In the genomic region with DNA sequence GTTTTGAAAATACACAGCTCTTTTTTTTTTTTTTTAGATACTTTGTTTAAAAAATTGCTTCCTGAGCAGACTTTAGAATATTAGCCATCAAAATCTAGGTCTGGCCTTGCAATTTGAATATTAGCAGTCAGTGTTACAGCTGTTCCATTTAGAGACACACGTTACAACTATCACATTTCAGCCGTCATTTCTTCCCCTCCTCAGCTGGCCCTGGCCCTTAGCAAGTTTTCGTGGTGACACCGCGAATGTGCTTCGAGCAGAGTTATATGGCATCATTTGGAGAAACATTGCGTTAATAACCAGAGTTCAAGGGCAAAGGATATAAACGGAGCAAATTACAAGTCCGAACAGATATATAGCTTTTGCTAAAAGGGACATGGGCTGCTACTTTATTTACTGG, we compare ENCODE assay signal across 31 mouse cellular contexts. TPM values are rescaled to one million over a fixed set of nuclear protein-coding genes. Genes with fewer than 3 reads are reported as not detected.
"Had no signal": no experiment of that assay in that cellular context is flagged by ENCODE, and none has a peak within 500 bp of the region (broad histone marks: within the 10 kb centered on the region; RNA-seq: fewer than 3 reads in every experiment).

No protein-coding gene starts in this region.

- DNase-seq: kidney, adult 2 months; kidney, postnatal 25 days; layer of hippocampus, postnatal 36 days; liver, embryonic 13.5 days; retina, postnatal 1 day; right cerebral cortex, postnatal 4 days; thymus, adult 2 months; thymus, postnatal 14 days; thymus, postnatal 4 days had no signal

- H3K9ac ChIP-seq: kidney, embryonic 15.5 days; liver, embryonic 13.5 days; midbrain, embryonic 13.5 days; neural tube, embryonic 13.5 days had no signal

- H3K4me1 ChIP-seq: liver, embryonic 13.5 days had no signal

- H3K27me3 ChIP-seq: kidney, embryonic 15.5 days; liver, embryonic 13.5 days; midbrain, embryonic 13.5 days; neural tube, embryonic 13.5 days had no signal

- H3K9me3 ChIP-seq: kidney, embryonic 15.5 days; liver, embryonic 13.5 days; midbrain, embryonic 10.5 days; midbrain, embryonic 13.5 days; neural tube, embryonic 13.5 days had no signal

- H3K4me3 ChIP-seq: kidney, embryonic 15.5 days; left cerebral cortex, adult 2 months; liver, embryonic 13.5 days; megakaryocyte, embryonic 14.5 days; midbrain, embryonic 10.5 days; midbrain, embryonic 13.5 days; myocyte; neural tube, embryonic 13.5 days had no signal

- H3K36me3 ChIP-seq: kidney, embryonic 15.5 days; liver, embryonic 13.5 days; midbrain, embryonic 10.5 days; midbrain, embryonic 13.5 days; neural tube, embryonic 13.5 days had no signal

- H3K27ac ChIP-seq: kidney, embryonic 15.5 days; left cerebral cortex, adult 2 months; liver, embryonic 13.5 days; midbrain, embryonic 10.5 days; midbrain, embryonic 13.5 days; neural tube, embryonic 13.5 days; stomach, postnatal 0 days had no signal

- ATAC-seq: intestine, postnatal 0 days; midbrain, embryonic 13.5 days; midbrain, embryonic 16.5 days had no signal

- H3K4me2 ChIP-seq: kidney, embryonic 15.5 days; liver, embryonic 13.5 days; midbrain, embryonic 13.5 days; neural tube, embryonic 13.5 days had no signal

RNA-seq across cellular contexts. Expression of gene Gm10295, which starts 2.4 kb away (rescaled TPM):
- total RNA-seq: layer of hippocampus, adult 8-10 months; layer of hippocampus, postnatal 10 days; layer of hippocampus, postnatal 36 days; left cerebral cortex, adult 2 months; left cerebral cortex, postnatal 10 days; left cerebral cortex, postnatal 36 days; liver, adult 2 months; monocyte, adult 5-6 weeks; neutrophil, adult 5-6 weeks had no signal
- polyA plus RNA-seq: intestine, embryonic 14.5 days; intestine, postnatal 0 days; kidney, adult 2 months; kidney, embryonic 15.5 days; limb, embryonic 11.5 days; limb, embryonic 14.5 days; liver, adult 2 months; liver, embryonic 13.5 days; liver, embryonic 16.5 days; midbrain, embryonic 10.5 days; midbrain, embryonic 13.5 days; midbrain, embryonic 16.5 days; myocyte; neural tube, embryonic 13.5 days; stomach, embryonic 14.5 days; stomach, postnatal 0 days; thymus, adult 2 months had no signal
